Mouse (Mus musculus) c-Kit-positive CD71-positive TER-119-negative erythroid progenitor cells, embryonic 14.5 days (primary cell): ENCODE measurements around the gene Dcaf15.

Source experiments
- DNase-seq: peaks from one replicate; pipeline ENCODE4 v3.0.0-alpha.2; 2013; ENCODE audit warnings: low read depth

Dcaf15 gene

DNA sequence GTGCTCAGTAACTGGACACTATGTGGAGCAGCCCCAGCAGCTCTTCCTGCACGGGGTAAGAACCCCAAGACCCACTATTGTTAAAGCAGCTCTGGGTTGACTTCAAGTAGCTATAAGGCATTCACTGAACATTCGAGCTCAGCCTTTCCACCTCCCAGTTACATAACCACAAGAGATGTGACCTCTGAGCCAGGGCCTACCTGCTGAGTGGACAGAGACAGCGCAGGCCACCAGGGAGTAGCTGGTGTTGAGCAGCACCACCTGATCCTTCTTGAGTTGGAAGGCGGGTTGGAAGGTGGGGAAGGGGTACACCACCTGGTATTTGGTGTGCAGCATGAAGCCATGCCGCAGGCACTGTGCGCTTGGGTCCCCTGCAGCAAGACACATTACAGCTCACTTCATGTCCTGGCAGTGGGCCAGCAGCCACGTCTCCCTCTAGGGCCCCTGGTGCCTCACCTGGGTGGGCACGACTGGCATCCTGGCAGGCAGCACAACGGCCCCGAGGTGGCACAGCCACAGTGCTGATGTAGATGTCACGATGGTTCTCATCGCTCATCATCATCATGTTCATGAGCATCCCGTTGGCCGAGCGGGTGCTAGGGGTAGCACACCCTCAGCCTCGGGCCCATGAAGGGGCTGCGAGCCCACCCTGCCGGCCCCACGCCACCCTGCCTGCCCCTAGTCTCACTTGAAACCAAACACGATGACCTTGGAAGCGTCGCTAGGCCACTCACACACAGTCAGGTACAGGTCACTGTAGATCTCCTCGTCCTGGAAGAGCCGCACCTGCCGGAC, 2.9 kb downstream of the Dcaf15 start:
- no peak for DNase-seq

DNA sequence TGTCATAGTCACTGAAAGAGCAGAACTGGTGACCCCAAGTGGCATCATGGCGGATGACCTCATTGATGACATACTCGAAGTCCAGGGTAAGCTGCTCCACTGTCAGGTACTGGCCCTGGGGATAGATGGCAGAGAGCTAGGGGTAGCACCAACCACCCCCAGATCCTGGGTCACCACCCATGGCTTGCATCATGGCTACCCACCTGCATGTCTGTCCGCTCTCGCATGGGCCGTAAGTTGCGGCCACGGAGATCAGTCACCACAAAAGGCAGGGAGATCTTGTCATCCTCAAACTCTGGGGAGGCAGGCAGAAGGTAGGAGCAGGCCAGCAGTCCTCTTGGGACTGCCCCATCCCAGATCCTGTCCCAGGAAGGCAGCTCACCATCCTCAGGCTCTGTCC, 6.2 kb downstream of the Dcaf15 start:
- DNase-seq = no peak

DNA sequence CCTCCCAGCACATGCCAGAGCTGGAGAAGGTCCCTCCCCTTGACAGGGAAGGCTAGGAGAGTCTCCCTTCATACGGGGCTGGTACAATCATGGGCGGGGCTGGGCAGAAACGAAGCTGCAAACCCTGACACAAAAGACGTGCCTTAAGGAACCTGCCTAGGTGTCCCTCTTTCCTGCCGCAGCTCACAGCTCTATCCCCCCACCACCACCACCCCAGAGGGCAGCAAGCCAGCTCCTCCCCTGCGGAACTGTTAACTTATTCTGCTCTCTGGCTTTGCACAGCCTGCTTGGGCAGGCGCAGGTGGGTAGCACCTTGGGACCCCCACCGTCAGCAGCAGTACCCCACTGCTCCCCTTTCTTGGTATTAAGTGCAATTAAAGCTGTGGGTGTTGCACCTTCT, 8.5 kb downstream of the Dcaf15 start:
- no peak for DNase-seq

DNA sequence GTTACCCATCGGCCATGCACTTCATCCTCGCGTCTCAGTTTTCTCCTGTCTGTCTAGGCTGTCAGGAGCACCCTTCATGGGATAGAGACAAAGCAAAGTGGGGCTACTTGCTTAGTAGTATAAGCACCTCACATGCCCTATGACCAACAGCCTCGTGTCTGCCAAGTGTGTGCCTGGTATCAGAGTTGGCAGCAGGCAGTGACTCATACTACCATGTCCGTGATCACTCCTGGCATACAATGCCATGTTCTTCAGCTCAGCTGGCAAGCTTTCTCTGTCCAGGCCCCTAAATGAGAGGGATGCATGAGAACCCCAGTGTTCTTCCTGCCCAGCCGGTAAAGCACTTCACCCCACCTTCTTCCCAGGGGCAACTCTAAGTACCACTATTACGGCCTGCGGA, 14.0 kb downstream of the Dcaf15 start:
- no peak for DNase-seq

DNA sequence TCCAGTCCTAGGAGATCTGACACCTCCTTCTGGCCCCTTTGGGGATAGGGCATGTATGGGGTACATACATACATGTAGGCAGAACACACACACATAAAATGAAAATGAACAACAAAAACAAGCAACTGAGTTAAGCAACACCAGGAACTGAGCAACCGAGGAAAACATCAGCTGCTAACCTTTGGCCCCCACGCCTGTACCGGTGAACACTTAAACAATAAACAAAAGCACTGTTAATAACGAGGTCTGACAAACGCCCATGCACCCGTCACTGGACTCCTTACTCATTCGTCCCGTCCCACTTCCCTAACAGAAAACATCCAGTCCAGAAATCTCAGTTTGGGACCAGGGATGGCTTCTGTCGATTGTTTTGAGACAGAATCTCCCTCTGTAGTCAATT, 15.3 kb downstream of the Dcaf15 start:
- DNase-seq = no peak

DNA sequence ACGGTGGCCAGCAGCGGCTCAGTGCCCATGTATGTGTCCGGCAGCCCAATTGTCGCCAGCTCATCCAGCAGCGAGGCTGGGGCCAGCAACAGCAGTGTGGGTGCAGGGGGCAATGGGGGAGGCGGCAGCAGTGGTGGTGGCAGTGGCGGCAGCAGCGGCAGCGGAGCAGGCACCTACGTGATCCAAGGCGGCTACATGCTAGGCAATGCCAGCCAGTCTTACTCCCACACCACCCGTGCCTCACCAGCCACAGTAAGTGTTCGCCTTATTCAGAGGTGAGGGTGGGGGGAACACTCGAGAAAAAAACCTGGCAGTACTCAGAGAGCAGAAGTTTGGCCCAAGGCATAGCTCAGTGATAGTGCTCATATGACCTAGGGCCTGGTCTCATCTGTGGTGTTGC, 16.7 kb downstream of the Dcaf15 start:
- DNase-seq = no peak

DNA sequence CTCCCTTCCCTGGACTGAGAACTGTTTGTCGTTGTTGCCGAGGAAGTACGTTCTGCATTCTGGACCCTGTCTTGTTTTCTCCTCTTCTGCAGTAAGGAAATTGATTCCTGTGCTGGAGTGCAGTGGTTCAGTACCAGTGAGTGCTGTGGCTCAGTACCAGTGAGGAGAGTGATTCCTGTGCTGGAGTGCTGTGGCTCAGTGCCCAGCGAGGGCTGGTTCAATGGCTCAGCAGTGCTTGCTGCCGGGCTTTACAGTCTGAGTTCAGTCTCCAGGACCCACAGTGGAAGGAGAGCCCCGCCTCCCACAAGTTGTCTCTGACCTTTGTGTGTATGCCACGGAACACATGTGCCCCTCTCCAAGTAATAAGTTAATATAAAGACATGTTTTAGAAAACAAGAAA, 17.4 kb downstream of the Dcaf15 start:
- DNase-seq = no peak

DNA sequence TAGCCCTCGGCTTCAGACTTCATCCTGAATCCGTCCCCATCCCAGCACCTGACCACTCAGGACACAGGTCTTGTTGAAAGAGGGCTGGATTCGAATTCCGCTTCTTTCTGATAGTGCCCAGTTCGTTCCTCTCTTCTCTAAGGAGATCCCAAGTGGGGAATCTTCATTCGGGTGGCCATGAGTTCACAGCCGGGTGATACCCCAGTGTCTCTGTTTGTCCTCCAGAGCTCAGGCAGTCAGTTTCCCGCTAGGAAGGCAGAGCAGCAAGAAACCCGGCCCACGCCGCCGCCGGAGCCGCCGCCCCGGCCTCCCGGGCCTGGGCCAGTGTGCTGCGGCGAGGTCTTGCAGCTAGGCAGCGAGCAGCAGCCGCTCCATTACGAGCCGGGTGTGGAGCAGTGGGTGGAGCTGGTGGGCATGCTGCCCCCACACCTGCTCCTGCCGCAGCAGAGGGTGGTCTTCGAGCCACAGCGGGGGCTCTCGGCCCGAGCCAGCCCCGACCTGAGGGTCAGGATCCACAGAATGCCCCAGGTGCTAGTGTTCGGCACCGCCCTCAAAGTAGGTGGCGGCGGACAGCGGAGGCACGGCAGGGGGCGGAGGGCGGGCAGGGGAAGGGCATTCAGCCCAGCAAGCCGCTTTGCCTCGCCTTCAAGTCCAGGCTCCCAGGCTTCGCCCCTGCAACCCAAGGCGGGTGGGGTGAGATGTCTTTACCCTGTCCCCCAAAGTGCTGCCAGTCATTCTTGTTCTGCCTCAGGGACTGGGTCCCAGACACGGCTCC, 20.0 kb downstream of the Dcaf15 start:
- DNase-seq = no peak

DNA sequence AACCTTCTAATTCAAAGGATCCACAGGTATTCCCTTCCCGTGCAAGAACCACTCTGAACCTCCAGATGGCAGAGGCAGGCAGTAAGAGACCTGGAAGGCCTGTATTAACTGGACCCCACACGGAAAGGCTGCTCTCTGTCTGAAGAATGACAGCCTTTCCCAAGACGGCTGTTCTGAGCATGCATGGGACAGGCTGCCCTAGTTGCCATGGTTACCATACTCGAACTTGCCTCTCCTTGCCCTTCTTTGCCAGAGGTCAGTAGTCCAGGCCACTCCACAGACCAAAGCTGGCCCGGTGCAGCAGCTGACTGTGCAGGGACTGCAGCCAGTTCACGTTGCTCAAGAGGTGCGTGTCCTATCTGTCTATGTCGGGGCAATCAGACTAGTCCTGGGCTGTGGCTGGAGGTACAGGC, 20.7 kb downstream of the Dcaf15 start:
- no peak for DNase-seq

DNA sequence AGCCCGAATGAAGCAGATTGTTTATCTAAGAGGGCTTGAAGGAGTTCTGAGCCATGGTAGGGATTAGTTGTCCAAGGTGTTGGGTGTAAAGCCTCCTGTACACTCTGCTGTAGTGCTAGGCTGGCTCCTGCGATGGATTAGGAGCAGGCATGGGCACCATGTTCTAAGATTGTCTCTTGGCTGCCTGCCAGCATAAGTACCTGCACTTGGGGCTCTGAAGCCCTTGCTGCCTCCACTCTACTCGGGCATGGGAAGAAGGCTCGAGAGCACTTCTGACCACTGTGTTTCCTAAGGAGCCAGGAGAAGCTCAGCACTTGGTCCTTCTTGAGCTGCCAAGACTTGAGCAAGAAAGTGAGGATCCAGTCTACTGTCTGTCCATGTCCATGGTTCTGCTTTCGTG, 25.4 kb downstream of the Dcaf15 start:
- DNase-seq = no peak

DNA sequence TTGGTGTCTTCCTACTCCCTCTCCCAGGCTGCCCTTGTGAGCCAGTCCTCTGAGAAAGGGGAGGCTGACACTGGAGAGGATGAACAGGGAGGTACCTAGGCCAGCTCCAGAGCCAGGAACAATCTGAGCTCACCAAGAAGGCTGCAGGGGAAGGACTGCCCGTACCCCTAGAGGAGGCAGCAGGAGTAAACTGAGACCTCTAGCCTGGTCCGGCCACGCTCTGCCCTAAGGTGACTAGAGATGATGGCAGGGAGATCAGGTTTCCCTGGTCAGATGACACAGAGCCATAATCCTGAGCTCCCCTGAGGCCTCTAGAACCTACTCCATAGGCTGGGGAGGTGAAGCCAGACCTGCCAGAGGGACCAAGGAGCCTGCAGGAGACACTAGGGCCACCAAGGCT, 27.7 kb downstream of the Dcaf15 start:
- DNase-seq = no peak

DNA sequence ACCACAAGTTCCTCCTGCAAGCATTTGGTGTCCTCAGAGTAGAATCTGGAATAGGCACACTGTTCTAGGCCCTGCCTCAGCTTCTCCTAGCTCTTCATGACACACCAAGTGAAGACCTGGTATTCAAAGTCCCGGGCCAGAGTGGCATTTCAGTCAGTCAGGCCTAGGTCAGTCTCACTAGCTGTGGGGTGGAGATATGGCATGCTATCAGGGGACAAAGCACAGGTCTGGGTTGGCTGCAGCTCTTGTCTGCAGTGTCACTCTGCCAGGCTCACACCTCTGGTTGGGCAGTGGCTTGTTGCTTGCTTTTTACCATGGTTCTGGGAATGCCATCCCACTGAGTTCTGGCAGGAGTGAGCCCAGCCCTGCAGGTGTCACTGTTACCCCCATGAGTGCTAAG, 28.2 kb downstream of the Dcaf15 start:
- DNase-seq = no peak

DNA sequence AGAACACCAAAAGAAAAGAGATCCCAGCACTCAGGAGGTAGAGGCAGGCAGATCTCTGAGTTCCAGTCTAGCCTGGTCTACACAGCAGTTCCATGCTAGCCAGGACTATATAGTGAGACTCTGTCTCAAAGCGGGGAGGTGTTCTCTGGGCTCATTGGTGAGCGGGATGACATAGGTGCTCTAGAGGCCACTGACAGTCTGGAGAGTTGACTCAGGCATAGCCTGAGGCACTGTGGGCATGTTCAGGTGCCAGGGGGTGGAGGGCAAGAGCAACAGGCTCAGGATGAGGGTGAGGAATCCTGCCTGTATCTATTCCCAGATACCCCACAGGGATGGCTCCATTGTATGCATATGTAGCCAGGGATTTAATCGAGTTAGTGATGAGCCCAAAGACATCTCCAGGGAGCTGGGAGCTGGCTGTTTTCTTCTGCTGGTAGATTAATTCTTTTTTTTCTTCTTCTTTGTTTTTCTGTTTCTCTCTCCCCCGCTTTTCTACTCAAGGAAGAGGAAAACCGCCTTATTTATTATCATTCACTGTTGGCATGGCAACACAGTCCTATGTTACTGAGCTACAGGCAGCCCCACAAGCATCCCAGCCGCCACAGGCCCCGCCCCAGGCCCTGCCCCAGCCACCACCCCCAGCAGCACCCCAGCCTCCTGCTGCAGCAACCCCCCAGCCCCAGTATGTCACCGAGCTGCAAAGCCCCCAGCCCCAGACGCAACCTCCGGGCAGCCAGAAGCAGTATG, 31.2 kb downstream of the Dcaf15 start:
- no peak for DNase-seq

DNA sequence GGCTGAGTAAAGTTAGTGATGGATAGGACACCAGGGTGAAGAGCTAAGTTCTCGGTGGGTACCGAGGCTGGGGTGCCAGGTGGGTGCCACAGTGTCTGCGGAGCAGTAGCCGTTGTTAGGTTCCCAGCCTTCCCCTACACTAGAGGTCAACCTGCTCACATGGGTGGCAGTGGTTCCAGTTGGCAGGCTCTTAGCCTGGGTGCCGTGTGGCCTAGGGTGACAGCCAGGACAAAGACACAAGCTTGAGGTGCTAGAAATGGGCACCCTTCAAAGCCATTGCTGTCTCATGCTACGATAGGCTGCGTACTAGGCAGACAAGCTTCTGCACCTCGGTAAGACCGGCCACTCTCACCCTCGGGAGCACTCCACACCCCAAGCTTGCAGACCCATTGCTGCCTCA, 32.2 kb downstream of the Dcaf15 start:
- no peak for DNase-seq

DNA sequence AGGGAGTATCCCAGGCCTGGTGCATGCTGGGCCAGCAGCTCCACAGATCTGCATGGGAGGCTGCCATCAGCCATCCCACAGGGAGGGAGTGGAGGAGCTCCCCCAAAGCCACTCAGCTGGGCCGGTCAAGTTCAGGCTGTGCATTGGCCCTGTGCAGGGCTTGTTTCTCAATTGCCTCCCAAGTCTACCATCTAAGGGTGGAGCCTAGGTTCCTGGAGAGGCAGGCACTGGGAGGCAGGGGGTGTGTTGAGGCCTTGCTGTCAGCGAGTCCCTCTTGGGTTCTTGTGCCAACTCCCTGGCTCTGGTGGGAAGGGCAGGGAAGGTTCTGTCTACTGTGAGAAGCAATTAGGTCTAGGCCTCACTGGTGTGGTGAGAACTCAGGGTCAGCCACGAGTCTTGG, 32.6 kb downstream of the Dcaf15 start:
- DNase-seq = no peak

DNA sequence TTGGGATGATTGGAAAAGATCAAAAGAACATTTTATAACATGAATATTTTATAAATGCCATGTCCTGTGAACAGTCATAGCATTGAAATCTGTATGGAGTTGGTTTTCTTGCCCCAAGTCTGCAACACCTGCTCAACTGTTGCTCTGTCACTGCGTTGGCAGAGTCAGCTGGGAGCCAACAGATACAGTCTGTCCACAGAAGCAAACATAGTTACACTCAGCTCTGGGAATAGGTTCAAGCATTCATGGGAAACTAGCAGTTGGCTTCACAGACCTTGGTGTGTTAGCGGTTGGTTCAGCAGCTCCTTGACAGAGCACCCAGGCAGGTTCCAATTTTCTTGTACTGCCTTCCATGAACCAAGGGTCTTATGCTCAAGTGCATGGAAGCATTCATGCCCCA, 33.9 kb downstream of the Dcaf15 start:
- DNase-seq = no peak

DNA sequence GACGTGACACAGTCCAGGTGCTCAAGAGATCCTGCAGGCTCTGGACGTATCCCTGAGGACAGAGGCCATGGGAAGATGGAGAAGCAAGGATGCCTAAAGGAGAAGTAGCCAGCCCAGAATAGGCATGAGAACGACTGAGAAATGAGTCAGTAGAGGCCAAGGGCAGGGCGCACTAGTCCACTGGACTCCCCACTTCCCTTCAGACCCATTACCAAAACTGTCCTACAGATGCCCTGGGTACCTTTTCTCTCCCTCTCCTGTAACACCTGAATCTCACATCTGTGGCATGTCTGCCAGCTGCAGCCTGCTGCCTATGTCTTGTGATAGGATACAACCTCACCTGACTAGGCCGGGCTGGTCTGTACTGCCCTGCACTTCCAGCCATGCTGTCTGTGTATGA, 34.3 kb downstream of the Dcaf15 start:
- DNase-seq = no peak

DNA sequence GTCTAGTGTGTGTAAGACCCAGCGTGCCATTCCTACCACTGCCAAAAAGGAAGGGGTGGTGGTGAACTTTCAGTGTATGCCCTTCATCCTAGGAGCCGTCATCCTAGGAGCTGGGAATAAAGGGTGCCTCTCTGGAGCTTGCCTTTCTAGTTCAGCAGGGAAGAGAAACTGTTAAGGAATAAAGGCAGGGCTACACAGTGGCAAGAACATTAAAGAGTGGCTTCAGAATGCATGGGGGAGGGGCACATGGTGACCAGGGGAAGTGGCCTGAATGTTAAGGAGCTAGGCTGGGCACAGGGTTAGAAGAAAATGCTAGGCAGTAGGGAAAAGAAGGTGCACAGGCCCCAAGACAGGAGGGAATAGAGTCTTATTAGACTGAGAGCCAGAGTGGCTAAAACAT, 34.8 kb downstream of the Dcaf15 start:
- DNase-seq = no peak

DNA sequence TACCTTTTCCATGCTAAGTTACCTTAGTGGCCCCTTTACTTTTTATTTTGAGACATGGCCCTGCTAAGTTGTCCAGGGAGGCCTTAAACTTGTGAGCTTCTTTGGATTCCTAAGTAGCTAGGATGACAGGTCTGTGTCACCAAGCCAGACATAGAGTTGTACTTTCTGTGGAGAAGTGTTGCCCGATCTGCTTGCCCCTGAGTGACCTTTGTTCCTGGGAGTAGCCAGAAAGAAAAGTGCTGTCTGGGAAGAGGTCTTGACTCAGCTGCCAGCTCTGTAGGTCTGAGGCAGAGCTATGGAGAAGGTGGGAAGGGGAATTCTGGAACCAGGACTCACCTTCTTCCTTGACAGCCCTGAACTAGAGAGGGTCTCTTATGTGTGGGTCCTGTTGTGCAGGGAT, 35.4 kb downstream of the Dcaf15 start:
- DNase-seq = no peak

DNA sequence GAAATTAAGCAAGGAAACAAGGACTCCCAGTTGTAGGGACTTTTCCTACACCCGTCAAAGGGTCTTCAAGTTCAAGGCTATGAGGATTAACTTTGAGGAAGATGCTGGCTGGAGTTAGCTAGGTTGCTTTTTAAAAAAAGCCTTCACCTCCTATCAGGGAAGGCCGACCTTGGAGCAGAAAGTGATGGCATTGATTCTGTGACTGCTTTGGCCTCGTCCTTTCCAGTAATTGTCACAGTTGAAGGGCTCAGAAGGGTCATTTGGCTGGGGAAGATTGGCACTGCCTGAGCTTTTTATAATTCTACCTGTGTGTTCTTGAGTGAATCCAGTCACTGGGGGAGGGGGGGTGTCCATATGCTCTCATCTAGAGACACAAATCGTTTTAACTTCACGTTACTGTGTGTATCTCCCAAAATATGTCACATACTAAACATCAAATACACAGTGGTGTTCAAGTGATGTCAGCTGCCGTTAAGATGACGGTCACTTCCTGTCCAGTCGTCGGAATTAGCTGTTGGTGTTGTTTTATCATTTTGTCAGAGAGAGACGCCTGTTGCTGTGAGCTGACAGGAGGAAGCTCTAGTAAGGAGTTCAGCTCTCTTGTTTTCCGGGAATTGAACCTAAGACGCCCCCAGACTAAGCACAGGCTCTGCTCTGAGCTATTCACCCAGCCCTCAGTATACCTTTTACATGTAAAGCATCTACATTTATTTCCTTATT, 36.1 kb downstream of the Dcaf15 start:
- DNase-seq = no peak

DNA sequence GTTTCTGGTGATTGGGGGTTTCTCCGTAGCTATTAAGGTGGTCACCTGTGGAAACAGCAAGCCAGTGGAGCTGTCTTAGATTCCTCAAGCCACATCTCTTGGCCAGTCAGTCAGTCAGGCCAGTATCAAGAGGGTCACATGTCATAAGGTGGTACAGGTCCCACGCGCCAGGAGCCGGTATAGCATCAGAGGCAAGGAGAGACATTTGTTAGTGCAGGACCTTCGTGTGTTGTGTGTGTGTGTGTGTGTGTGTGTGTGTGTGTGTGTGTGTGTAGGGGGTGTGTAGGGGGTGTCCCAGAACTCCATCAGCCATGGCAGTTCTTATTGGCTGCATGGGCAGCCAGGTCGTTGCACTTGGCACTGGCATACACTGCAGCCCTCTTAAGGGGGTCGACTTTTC, 36.7 kb downstream of the Dcaf15 start:
- no peak for DNase-seq

DNA sequence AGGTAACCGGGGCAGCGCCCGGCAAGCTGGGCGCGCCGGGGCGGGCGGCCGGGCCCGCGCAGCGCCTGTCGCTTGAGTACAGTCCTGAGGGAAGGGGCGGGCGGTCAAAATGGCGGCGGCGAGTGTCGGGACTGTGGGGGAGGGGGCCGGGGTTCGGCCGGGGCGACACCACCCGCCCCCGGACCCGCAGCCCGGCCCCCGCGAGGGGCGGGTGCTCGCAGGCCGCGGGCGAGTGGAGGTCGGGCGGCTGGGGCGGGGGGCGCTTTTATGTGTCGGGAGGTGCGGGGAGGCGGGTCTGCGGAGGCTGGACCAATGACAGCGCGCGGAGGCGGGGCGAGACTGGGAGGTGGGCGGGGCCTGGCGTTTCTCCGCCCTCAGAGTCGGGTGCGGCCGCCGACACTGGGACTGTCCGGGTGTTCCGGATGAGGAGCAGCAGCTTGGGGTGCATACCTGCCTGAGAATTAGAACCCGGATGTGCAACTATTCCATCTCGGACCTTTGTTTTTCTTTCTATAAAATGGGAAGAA, 37.5 kb downstream of the Dcaf15 start:
- peak; percentile 77 for DNase-seq
